ENCODE assay signal across 19 mouse cellular contexts in the genomic region with DNA sequence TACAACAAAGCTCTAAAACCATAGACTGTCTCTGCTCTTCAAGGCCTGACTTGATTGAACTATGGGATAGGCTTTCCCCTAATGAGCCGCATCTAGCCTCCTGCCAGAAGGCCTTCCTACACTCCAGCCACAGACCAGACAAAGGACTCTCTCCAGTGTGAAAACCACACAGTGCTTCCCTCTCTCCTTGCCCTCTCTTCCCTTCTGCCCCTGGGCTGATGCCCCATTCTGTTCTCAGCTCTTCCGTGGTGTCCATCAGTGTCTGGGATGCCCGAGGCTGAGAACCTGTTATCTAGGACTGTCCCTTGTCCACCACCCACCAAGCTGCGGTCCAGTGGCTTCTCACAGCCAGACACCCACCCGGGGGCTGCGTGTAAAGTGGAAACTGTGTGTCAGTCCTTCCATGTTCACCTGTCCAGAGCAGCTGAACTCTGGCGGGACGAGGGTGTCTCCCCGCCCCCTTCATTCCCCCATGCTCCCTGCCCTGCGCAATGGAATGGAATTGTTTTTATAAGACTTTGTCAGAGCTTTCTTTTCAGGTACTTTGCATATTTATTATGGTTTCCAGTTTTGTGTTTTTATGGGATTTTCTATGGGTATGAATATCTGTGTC.
"Had no signal": no experiment of that assay in that cellular context is flagged by ENCODE, and none has a peak within 500 bp of the region (broad histone marks: within the 10 kb centered on the region; RNA-seq: fewer than 3 reads in every experiment).

No protein-coding gene starts in this region.

- H3K4me2 ChIP-seq: intestine, embryonic 15.5 days; kidney, embryonic 15.5 days; liver, embryonic 13.5 days; midbrain, embryonic 15.5 days; neural tube, embryonic 13.5 days; stomach, embryonic 15.5 days had no signal

- H3K4me1 ChIP-seq: intestine, embryonic 15.5 days; kidney, embryonic 15.5 days; liver, embryonic 13.5 days; midbrain, embryonic 15.5 days; stomach, embryonic 15.5 days had no signal

- H3K9ac ChIP-seq: intestine, embryonic 15.5 days; kidney, embryonic 15.5 days; liver, embryonic 13.5 days; midbrain, embryonic 15.5 days; neural tube, embryonic 13.5 days; stomach, embryonic 15.5 days had no signal

- H3K27me3 ChIP-seq: intestine, embryonic 15.5 days; kidney, embryonic 15.5 days; liver, embryonic 13.5 days; midbrain, embryonic 15.5 days; neural tube, embryonic 13.5 days; stomach, embryonic 15.5 days had no signal

- ATAC-seq: intestine, embryonic 15.5 days; midbrain, embryonic 15.5 days had no signal

- H3K36me3 ChIP-seq: intestine, embryonic 15.5 days; kidney, embryonic 15.5 days; liver, embryonic 13.5 days; midbrain, embryonic 15.5 days; neural tube, embryonic 13.5 days; stomach, embryonic 15.5 days had no signal

- DNase-seq: kidney, adult 11 months; kidney, adult 8-10 months; layer of hippocampus, adult 9-11 months; liver, embryonic 13.5 days; lung, adult 2 months; retina, postnatal 1 day; right cerebral cortex, postnatal 25 days; spleen, adult 18-20 months; thymus, adult 2 months; thymus, postnatal 14 days; thymus, postnatal 4 days had no signal

- H3K27ac ChIP-seq: intestine, embryonic 15.5 days; kidney, embryonic 15.5 days; layer of hippocampus, adult 2 months; liver, embryonic 13.5 days; macrophage; midbrain, embryonic 15.5 days; neural tube, embryonic 13.5 days; stomach, embryonic 15.5 days had no signal

- H3K4me3 ChIP-seq: intestine, embryonic 15.5 days; kidney, embryonic 15.5 days; layer of hippocampus, adult 2 months; liver, embryonic 13.5 days; midbrain, embryonic 15.5 days; myocyte; neural tube, embryonic 13.5 days; stomach, embryonic 15.5 days had no signal

- H3K9me3 ChIP-seq: intestine, embryonic 15.5 days; kidney, embryonic 15.5 days; liver, embryonic 13.5 days; midbrain, embryonic 15.5 days; neural tube, embryonic 13.5 days; stomach, embryonic 15.5 days had no signal
